Mouse (Mus musculus) stomach, postnatal 0 days (tissue): ENCODE data around the gene Aqp3.

Experiments
- CTCF ChIP-seq: IDR thresholded peaks from 2 replicates; pipeline ENCODE4 v1.5.1; 2016; ENCODE audit warnings: antibody characterized with exemption, low read depth, mild to moderate bottlenecking, moderate library complexity
- EP300 ChIP-seq: optimal IDR thresholded peaks from 2 replicates; pipeline ENCODE3; 2016; ENCODE audit warnings: antibody characterized with exemption

DNA sequence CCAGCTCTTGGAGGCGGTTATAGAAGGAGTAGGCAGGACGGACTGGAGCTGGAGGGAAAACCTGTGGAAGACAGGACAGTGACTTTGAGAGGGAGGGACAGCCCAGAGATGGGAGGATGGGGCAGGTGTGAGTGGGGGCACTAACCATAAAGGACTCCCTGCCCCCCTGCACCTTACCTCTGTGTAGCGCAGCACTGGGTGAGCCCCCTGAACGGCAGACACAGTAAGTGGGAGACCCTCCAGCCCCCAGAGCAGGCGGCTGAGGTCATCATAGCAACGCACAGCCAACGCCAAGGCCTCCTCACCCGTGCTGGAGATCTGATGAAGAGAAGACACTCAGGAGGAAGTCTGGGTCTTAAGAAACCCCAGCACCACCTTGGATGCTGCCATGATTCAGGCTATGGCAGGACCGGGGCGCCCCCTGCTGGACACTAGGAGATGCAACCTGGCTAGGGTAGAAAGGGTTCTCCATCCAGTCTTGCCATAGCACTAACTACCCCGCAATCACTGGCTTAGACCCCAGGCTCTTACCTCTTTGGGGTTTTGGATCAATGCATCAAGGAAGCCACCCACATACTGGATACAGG, 20.8 kb upstream of the Aqp3 start:
- TF ChIP-seq CTCF = peak; percentile 93
- no peak for TF ChIP-seq EP300
